Mouse (Mus musculus) kidney, adult 2 months (tissue): ENCODE measurements around the gene Tmem115. TPM values are rescaled to one million over a fixed set of nuclear protein-coding genes. Genes with fewer than 3 reads are reported as not detected.

Experiments used
- DNase-seq: peaks from one replicate; pipeline ENCODE4 v3.0.0; 2021
- H3K27ac ChIP-seq: fragments of 200-500 bp; 2 replicates; pipeline ENCODE4 v1.5.1; 2012; ENCODE audit warnings: low read depth, low read length, control low read depth, inconsistent platforms; ENCODE audit not compliant: insufficient read depth
- H3K27me3 ChIP-seq: fragments of 200-500 bp; replicated peaks from 2 replicates; pipeline ENCODE4 v1.6.1; 2012; ENCODE audit warnings: mild to moderate bottlenecking, moderate library complexity, low read length, inconsistent platforms; ENCODE audit not compliant: control insufficient read depth, insufficient read depth
- H3K36me3 ChIP-seq: fragments of 200-500 bp; 2 replicates; pipeline ENCODE4 v1.6.1; 2012; ENCODE audit warnings: mild to moderate bottlenecking, moderate library complexity, low read length, inconsistent platforms; ENCODE audit not compliant: control insufficient read depth, insufficient read depth
- H3K4me1 ChIP-seq: fragments of 200-500 bp; 2 replicates; pipeline ENCODE4 v1.6.1; 2011; ENCODE audit warnings: low read length; ENCODE audit not compliant: control insufficient read depth, insufficient read depth
- H3K4me3 ChIP-seq: fragments of 200-500 bp; 2 replicates; pipeline ENCODE4 v1.5.1; 2011; ENCODE audit warnings: mild to moderate bottlenecking, low read depth, low read length, control low read depth; ENCODE audit not compliant: insufficient read depth
- CTCF ChIP-seq: fragments of 200-500 bp; conservative IDR thresholded peaks from 2 replicates; pipeline ENCODE4 v1.5.1; 2011; ENCODE audit warnings: low read depth, mild to moderate bottlenecking, control low read depth, low read length, moderate library complexity, mixed read lengths; ENCODE audit not compliant: insufficient read depth, insufficient read length
- POLR2A ChIP-seq: fragments of 200-500 bp; IDR thresholded peaks from one replicate; pipeline ENCODE4 v1.6.1; 2011; ENCODE audit warnings: low read depth, low read length, control low read depth
- WGBS: fragments of 180-500 bp; shearing (Covaris S2); methylation state at CpG from one replicate; pipeline ENCODE4 v1.1.7; 2018; 5-methylcytosine and 5-hydroxymethylcytosine counted together
- polyA plus RNA-seq: library from polyadenylated mRNA; depleted of rRNA; stranded (reverse); fragments of >200 nt; gene quantifications from 2 replicates; pipeline ENCODE4 v1.2.3, GENCODE M21; 2012

The Tmem115 gene
- polyA plus RNA-seq, 1 experiment, result 52.1 TPM

DNA sequence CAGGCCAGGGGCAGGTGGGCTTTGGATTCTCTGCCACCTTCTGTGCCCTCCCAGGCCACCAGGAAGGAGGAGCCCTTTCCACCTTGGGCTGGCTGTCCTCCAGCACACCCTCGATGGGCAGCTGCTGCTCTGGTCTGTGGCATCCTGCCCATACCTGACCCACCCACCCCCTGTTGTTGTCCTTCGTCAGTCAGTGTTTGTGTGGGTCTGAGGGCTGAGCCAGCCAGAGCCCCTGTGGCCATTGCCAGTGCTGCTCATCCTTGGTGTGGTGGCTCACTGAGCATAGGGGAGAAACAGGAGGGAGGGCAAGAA, 11.4 kb upstream of the Tmem115 start:
- Histone ChIP-seq H3K27me3 (no peaks in the 10 kb centered on the region), H3K27ac (no peak overlapping the region), H3K36me3 (no peaks in the 10 kb centered on the region), H3K4me3 (no peak overlapping the region), H3K4me1 (no peaks in the 10 kb centered on the region)
- TF ChIP-seq POLR2A, result no peak
- TF ChIP-seq CTCF, result no peak
- no peak for DNase-seq
- 38% methylated on average over 2 of the region's 2 CpGs for WGBS

DNA sequence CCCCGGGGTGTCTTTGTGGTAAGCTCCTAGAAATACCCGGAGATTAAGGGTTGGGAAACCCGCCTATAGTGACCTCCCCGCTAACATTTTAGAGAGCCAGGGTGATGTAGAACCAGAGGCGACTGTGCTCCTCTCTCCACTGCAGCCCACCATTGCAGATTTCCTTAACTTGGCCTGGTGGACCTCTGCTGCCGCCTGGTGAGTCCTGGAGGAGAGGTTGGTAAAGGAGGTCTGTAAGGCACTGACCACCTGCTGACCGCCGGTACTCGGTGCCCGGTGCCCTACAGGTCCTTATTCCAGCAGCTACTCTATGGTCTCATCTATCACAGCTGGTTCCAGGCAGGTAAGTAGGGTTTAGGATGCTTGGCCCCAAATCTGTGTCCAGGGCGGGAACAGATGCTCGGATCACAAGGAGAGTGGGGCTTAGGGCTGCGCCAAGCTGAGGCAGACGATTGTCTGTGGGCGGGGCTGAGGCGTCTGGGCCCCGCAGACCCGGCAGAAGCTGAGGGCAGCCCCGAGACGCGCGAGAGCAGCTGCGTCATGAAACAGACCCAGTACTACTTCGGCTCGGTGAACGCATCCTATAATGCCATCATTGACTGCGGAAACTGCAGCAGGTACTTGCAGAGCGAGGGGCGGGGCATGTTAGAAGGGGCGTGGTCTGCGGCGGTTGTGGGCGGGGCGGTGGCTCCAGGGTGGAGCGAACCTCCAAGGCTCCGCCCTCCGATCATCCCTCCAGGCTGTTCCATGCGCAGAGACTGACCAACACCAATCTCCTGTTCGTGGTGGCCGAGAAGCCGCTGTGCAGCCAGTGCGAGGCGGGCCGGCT, 7.3 kb upstream of the Tmem115 start:
- Histone ChIP-seq H3K4me3 (peak overlapping the region; percentile 17; the same call in 1 of the 2 replicates), H3K27ac (no peak overlapping the region), H3K36me3 (no peaks in the 10 kb centered on the region), H3K4me1 (no peaks in the 10 kb centered on the region; the same call in 1 of the 2 replicates), H3K27me3 (no peaks in the 10 kb centered on the region)
- TF ChIP-seq CTCF (no peak), POLR2A (no peak)
- 6% methylated on average over 44 of the region's 44 CpGs for WGBS
- DNase-seq, result peak; percentile 84

DNA sequence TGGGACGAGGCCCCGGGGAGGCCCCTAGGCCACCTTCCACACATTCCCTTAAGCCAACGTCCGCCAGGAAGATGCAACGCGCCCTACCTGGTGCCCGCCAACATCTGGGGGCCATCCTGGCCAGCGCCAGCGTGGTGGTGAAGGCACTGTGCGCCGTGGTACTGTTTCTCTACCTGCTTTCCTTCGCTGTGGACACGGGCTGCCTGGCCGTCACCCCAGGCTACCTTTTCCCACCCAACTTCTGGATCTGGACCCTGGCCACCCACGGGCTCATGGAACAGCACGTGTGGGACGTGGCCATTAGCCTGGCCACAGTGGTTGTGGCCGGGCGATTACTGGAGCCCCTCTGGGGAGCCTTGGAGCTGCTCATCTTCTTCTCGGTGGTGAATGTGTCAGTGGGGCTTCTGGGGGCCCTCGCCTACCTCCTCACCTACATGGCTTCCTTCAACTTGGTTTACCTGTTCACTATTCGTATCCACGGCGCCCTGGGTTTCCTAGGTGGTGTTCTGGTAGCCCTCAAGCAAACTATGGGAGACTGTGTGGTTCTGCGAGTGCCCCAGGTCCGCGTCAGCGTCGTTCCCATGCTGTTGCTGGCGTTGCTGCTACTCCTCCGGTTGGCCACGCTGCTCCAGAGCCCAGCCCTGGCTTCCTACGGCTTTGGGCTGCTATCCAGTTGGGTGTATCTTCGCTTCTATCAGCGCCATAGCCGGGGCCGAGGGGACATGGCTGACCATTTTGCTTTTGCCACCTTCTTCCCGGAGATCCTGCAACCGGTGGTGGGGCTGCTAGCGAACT, 860 bp downstream of the Tmem115 start:
- no peak for DNase-seq
- Histone ChIP-seq H3K27me3 (no peaks in the 10 kb centered on the region), H3K4me1 (peaks cover 13% of the 10 kb centered on the region; the same call in 1 of the 2 replicates), H3K27ac (peak overlapping the region; percentile 91), H3K4me3 (peak overlapping the region; percentile 89), H3K36me3 (0 out of 2 replicates have a peak, but pooled peaks cover 2% of the 10 kb centered on the region)
- WGBS, result under 1% methylated on average over 40 of the region's 40 CpGs
- TF ChIP-seq POLR2A (no peak), CTCF (no peak)

DNA sequence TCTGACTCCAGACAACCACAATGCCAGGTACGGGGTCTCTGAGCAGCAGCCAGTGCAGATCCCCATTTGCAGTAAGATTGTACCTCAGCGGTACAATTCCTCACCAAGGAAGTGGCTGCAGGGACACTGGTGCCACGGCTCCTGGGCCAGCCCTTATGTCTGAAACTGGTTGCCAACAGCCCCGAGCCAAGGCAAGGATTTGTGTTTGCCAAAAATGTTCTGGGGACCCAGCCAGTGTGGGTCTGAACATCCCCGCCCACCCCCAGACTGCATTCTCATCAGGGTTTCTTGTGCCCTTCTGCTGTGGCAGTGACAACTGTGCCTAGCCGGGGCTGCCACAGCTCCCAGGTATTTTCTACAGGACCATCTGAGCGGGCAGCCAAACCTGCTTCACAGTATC, 4.5 kb downstream of the Tmem115 start:
- Histone ChIP-seq H3K36me3 (0 out of 2 replicates have a peak, but pooled peaks cover 2% of the 10 kb centered on the region), H3K27me3 (no peaks in the 10 kb centered on the region), H3K4me1 (peaks cover 17% of the 10 kb centered on the region; the same call in 1 of the 2 replicates), H3K4me3 (no peak overlapping the region), H3K27ac (no peak overlapping the region)
- no peak for DNase-seq
- TF ChIP-seq CTCF (no peak), POLR2A (no peak)
- 92% methylated on average over 7 of the region's 7 CpGs for WGBS

DNA sequence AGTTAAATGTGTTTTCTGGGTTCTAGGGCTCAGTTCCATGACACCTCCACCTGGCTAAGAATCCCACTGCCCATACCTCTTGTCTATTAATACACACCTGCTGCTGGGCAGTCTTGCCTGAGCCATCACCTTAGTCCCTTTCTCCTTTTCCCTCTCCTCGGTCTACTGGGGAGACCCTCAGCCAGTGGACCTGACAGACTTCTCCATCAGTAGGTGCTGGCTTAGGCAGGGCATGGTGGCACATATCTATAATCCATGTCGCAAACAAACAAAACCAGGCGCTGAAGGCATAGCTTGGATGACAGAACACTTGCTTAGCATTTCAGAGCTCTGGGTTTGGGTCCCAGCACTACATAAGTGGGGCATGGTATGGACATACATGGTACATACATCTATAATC, 5.0 kb downstream of the Tmem115 start:
- Histone ChIP-seq H3K4me3 (no peak overlapping the region), H3K4me1 (peaks cover 17% of the 10 kb centered on the region; the same call in 1 of the 2 replicates), H3K27me3 (no peaks in the 10 kb centered on the region), H3K27ac (no peak overlapping the region), H3K36me3 (0 out of 2 replicates have a peak, but pooled peaks cover 2% of the 10 kb centered on the region)
- 96% methylated on average over 3 of the region's 3 CpGs for WGBS
- TF ChIP-seq CTCF, result no peak
- no peak for TF ChIP-seq POLR2A
- DNase-seq, result no peak

DNA sequence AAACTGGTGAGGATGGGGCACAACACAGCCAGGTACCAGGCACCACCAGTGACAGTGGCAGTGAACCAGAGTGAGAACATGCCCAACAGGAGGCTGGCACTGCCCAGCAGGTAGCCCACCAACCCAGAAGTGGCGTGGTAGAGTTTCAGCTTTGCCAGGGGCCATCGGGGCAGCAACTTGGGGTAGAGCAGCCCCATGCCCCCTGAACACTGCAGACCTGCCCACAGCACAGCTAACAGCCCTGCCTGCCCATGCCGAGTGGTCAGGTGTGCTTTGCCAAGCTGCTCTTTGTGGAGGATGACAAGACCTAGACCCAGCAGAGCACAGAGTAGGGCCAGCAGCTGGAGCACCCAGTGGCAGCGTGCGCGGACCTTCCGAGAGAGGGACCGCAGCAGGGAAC, 6.2 kb downstream of the Tmem115 start:
- WGBS, result 94% methylated on average over 8 of the region's 8 CpGs
- Histone ChIP-seq H3K36me3 (0 out of 2 replicates have a peak, but pooled peaks cover 2% of the 10 kb centered on the region), H3K27me3 (no peaks in the 10 kb centered on the region), H3K4me3 (no peak overlapping the region), H3K4me1 (peaks cover 17% of the 10 kb centered on the region; the same call in 1 of the 2 replicates), H3K27ac (no peak overlapping the region)
- no peak for DNase-seq
- TF ChIP-seq POLR2A, result no peak
- TF ChIP-seq CTCF, result no peak

DNA sequence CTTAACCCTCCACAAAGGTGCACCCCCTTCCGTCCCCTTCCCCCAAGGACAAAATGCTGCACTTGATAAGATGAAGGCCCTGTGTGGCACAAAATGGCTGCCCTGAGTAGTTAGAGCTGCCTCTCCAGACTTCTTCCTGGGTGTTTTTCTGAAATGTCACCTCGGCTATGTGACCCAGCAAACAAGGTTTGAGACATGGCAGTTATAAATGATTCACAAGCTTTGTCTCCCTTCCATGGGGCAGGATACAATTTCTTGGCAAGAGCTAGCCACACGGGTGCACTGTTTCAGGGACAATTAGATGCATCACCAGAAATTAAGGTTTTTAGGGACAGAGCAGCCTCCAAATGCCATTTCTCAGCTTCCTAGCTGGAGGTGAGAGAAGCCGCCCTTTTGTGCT, 6.7 kb downstream of the Tmem115 start:
- no peak overlapping the region for H3K4me3 ChIP-seq
- WGBS, result 43% methylated on average over 4 of the region's 4 CpGs
- no peak overlapping the region for H3K27ac ChIP-seq
- DNase-seq, result peak; percentile 56
- no peaks in the 10 kb centered on the region for H3K27me3 ChIP-seq
- 0 out of 2 replicates have a peak, but pooled peaks cover 2% of the 10 kb centered on the region for H3K36me3 ChIP-seq
- no peak for TF ChIP-seq POLR2A
- no peak for TF ChIP-seq CTCF
- H3K4me1 ChIP-seq, result peaks cover 17% of the 10 kb centered on the region; the same call in 1 of the 2 replicates
